In the genomic region with DNA sequence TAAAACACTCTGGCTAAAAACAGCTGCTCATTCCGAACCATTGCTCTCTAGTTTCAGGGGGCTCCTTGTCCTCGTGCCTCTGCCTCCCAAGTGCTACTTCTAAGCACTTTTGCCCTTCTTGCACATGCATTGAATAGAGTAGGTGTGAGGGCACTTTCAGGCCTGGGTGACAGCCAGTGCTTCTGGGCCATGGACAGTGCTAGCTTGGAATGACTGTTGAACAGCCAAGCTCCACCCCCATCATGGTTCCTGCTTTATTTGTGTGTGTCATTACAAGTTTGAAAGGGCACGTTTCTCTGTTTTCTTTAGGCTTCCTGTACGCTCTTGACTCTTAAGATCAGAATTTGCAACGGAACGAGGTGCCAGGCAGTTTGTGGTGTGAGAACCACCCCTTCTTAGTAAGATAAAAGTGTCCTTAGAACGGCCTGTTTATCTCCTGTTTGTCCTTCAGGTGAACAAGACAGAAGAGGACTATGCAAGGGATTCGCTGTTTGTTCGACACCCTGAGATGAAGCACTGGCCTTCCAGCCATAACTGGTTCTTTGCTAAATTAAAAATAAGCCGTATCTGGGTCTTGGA, we compare ENCODE assay signal across 18 mouse cellular contexts. TPM values are rescaled to one million over a fixed set of nuclear protein-coding genes. Genes with fewer than 3 reads are reported as not detected.
A peak's percentile ranks its signal among the peaks of the same experiment; 100 is the strongest.
DNase-seq lines count a peak whose midpoint lies in the region; ATAC-seq and TF ChIP-seq lines count a peak whose summit lies in the region.
"Had no signal": no experiment of that assay in that cellular context is flagged by ENCODE, and none has a peak within 500 bp of the region (broad histone marks: within the 10 kb centered on the region; RNA-seq: fewer than 3 reads in every experiment).

No protein-coding gene starts in this region.

- no peak overlapping the region for H3K9ac ChIP-seq in lung, postnatal 0 days (replicated peaks; ENCODE audit: low read depth)
- H3K9ac ChIP-seq in liver, embryonic 11.5 days (ENCODE audit: low read depth, low read length): peak overlapping the region; percentile 69
- no peak overlapping the region for H3K9ac ChIP-seq in hindbrain, embryonic 14.5 days
- H3K9ac ChIP-seq: embryonic facial prominence, embryonic 12.5 days; kidney, embryonic 15.5 days; neural tube, embryonic 12.5 days had no signal

- intact Hi-C loops in gastrocnemius, adult 2 months (cut with DNase I): loop anchor here (10.0 kb wide), 2 partner anchors 235 to 605 kb away; a partner anchor contains a TSS

- TF ChIP-seq CTCF in gastrocnemius, adult 2 months (IDR thresholded peaks at IDR 0.05): no peak
- TF ChIP-seq CTCF in lung, postnatal 0 days (IDR thresholded peaks at IDR 0.05): no peak

- 53% methylated on average over 10 of the region's 10 CpGs for WGBS in lung, postnatal 0 days
- 58% methylated on average over 10 of the region's 10 CpGs for WGBS in liver, embryonic 11.5 days
- WGBS in hindbrain, embryonic 14.5 days: 90% methylated on average over 10 of the region's 10 CpGs

- no peaks in the 10 kb centered on the region for H3K27me3 ChIP-seq in lung, postnatal 0 days (replicated peaks; ENCODE audit: insufficient read depth, low read length)
- H3K27me3 ChIP-seq in liver, embryonic 11.5 days (replicated peaks; ENCODE audit: control insufficient read depth, insufficient read depth, low read length): no peaks in the 10 kb centered on the region
- H3K27me3 ChIP-seq in hindbrain, embryonic 14.5 days (ENCODE audit: control insufficient read depth, insufficient read depth, low read length): peaks cover 11% of the 10 kb centered on the region; the same call in 1 of the 2 replicates
- H3K27me3 ChIP-seq: CH12.LX; kidney, embryonic 15.5 days; Patski had no signal

- TF ChIP-seq EP300 in lung, postnatal 0 days (IDR thresholded peaks at IDR 0.05): no peak

- peak; percentile 34; the same call in 1 of the 2 replicates for ATAC-seq in lung, postnatal 0 days
- no peak for ATAC-seq in liver, embryonic 11.5 days (replicated peaks; ENCODE audit: low FRiP score)
- peak; percentile 23 for ATAC-seq in megakaryocyte-erythroid progenitor cell, adult 5-6 weeks (replicated peaks; ENCODE audit: low FRiP score, low TSS enrichment, poor library complexity, severe bottlenecking)
- ATAC-seq in hindbrain, embryonic 14.5 days (ENCODE audit: low FRiP score): no peak
- ATAC-seq: inflammation-experienced regulatory T-cells, adult 6 months; Patski had no signal

- H3K4me3 ChIP-seq in gastrocnemius, adult 2 months: no peak overlapping the region
- H3K4me3 ChIP-seq in lung, postnatal 0 days (ENCODE audit: low read depth, low read length): no peak overlapping the region
- H3K4me3 ChIP-seq in liver, embryonic 11.5 days (ENCODE audit: low read depth, low read length): no peak overlapping the region
- no peak overlapping the region for H3K4me3 ChIP-seq in hindbrain, embryonic 14.5 days (replicated peaks; ENCODE audit: low read length)
- H3K4me3 ChIP-seq: embryonic facial prominence, embryonic 12.5 days; hindbrain, embryonic 10.5 days; kidney, embryonic 15.5 days; limb, embryonic 10.5 days; neural tube, embryonic 12.5 days had no signal

- H3K4me2 ChIP-seq in lung, postnatal 0 days (replicated peaks; ENCODE audit: low read depth, low read length): no peak overlapping the region
- peak overlapping the region; percentile 68 for H3K4me2 ChIP-seq in liver, embryonic 11.5 days
- H3K4me2 ChIP-seq in hindbrain, embryonic 14.5 days (replicated peaks): no peak overlapping the region
- H3K4me2 ChIP-seq: embryonic facial prominence, embryonic 12.5 days; kidney, embryonic 15.5 days; neural tube, embryonic 12.5 days had no signal

- H3K36me3 ChIP-seq in lung, postnatal 0 days (ENCODE audit: insufficient read depth, low read length): no peaks in the 10 kb centered on the region
- H3K36me3 ChIP-seq in liver, embryonic 11.5 days (ENCODE audit: control insufficient read depth, insufficient read depth, low read length): peaks cover 11% of the 10 kb centered on the region
- no peaks in the 10 kb centered on the region for H3K36me3 ChIP-seq in hindbrain, embryonic 14.5 days (replicated peaks; ENCODE audit: control insufficient read depth, insufficient read depth)
- H3K36me3 ChIP-seq: hindbrain, embryonic 10.5 days; neural tube, embryonic 12.5 days had no signal

- DNase-seq in gastrocnemius, adult 2 months: no peak
- DNase-seq in gastrocnemius, postnatal 25 days: no peak
- peak; percentile 34 for DNase-seq in lung, postnatal 0 days (ENCODE audit: low spot score)
- DNase-seq in lung, postnatal 14 days: no peak
- DNase-seq in liver, embryonic 11.5 days (ENCODE audit: low spot score): no peak
- DNase-seq in hindbrain, embryonic 14.5 days (ENCODE audit: low spot score): no peak
- DNase-seq in neural tube, embryonic 10.5 days (ENCODE audit: extremely low spot score, low spot score): no peak
- DNase-seq: cerebellum, adult 2 months had no signal

- H3K9me3 ChIP-seq in lung, postnatal 0 days (ENCODE audit: low read length): no peaks in the 10 kb centered on the region
- H3K9me3 ChIP-seq in liver, embryonic 11.5 days (ENCODE audit: control insufficient read depth, low read length): no peaks in the 10 kb centered on the region
- no peaks in the 10 kb centered on the region for H3K9me3 ChIP-seq in hindbrain, embryonic 14.5 days (ENCODE audit: control insufficient read depth, low read length)
- H3K9me3 ChIP-seq: embryonic facial prominence, embryonic 12.5 days; kidney, embryonic 15.5 days; limb, embryonic 10.5 days; neural tube, embryonic 12.5 days had no signal

- H3K4me1 ChIP-seq in lung, postnatal 0 days (ENCODE audit: insufficient read depth, low read depth, low read length): no peaks in the 10 kb centered on the region
- peaks cover 60% of the 10 kb centered on the region for H3K4me1 ChIP-seq in liver, embryonic 11.5 days (replicated peaks; ENCODE audit: control insufficient read depth, insufficient read depth, low read length)
- H3K4me1 ChIP-seq in hindbrain, embryonic 14.5 days (replicated peaks; ENCODE audit: control insufficient read depth, insufficient read depth, low read length): no peaks in the 10 kb centered on the region
- H3K4me1 ChIP-seq: neural tube, embryonic 12.5 days had no signal

- H3K27ac ChIP-seq in gastrocnemius, adult 2 months: peak overlapping the region; percentile 28; the same call in 1 of the 2 replicates
- peak overlapping the region; percentile 73 for H3K27ac ChIP-seq in lung, postnatal 0 days (ENCODE audit: low read length)
- peak overlapping the region; percentile 78 for H3K27ac ChIP-seq in liver, embryonic 11.5 days (ENCODE audit: low read depth, low read length)
- no peak overlapping the region for H3K27ac ChIP-seq in hindbrain, embryonic 14.5 days
- H3K27ac ChIP-seq: embryonic facial prominence, embryonic 12.5 days; hindbrain, embryonic 10.5 days; kidney, embryonic 15.5 days; limb, embryonic 10.5 days; neural tube, embryonic 12.5 days had no signal

RNA-seq across cellular contexts. Expression of a gene that starts 6.7 kb away (rescaled TPM):
- 10 to 100 TPM; 46.2 to 67.4 TPM for total RNA-seq in gastrocnemius, adult 2 months (2021)
- total RNA-seq in gastrocnemius, postnatal 25 days (2021): 10 to 100 TPM; 49.6 to 62.8 TPM
- polyA plus RNA-seq in lung, postnatal 0 days (2015; fragmentation: Nextera tagmentation; extraction: Ambion mirVana): 123 and 148 TPM in 2 replicates
- polyA plus RNA-seq in liver, embryonic 11.5 days (2014; fragmentation: Nextera tagmentation; extraction: Ambion mirVana): 237 and 244 TPM in 2 replicates
- total RNA-seq in megakaryocyte-erythroid progenitor cell, adult 5-6 weeks (2014; fragmentation: Nextera tagmentation): 189 and 232 TPM in 2 replicates
- total RNA-seq in megakaryocyte-erythroid progenitor cell, adult 5-6 weeks (2017): 159 and 165 TPM in 2 replicates
- polyA plus RNA-seq in hindbrain, embryonic 14.5 days (2014; fragmentation: Nextera tagmentation; extraction: Ambion mirVana): 35.2 and 36.5 TPM in 2 replicates

RNA-seq across cellular contexts. Expression of a gene that starts 18.2 kb away (rescaled TPM):
- under 1 TPM; 0.17 to 0.38 TPM for total RNA-seq in gastrocnemius, adult 2 months (2021)
- total RNA-seq in gastrocnemius, postnatal 25 days (2021): under 1 TPM; 0.43 to 0.70 TPM
- 1.3 and 1.5 TPM in 2 replicates for polyA plus RNA-seq in lung, postnatal 0 days (2015; fragmentation: Nextera tagmentation; extraction: Ambion mirVana)
- 0.77 TPM in 1 of 2 replicates, not detected in the other for polyA plus RNA-seq in liver, embryonic 11.5 days (2014; fragmentation: Nextera tagmentation; extraction: Ambion mirVana)
- total RNA-seq in megakaryocyte-erythroid progenitor cell, adult 5-6 weeks (2014; fragmentation: Nextera tagmentation): 6.2 and 8.1 TPM in 2 replicates
- 7.5 TPM in 1 of 2 replicates, not detected in the other for total RNA-seq in megakaryocyte-erythroid progenitor cell, adult 5-6 weeks (2017)
- 0.54 and 0.90 TPM in 2 replicates for polyA plus RNA-seq in hindbrain, embryonic 14.5 days (2014; fragmentation: Nextera tagmentation; extraction: Ambion mirVana)
- total RNA-seq: midbrain, postnatal 0 days had no signal

Comparison
In these comparisons a context has a peak if more than half of its experiments do, and no peak if none do; other contexts are left out.
1. ATAC-seq: peak in lung, postnatal 0 days (single experiment) and megakaryocyte-erythroid progenitor cell, adult 5-6 weeks (single experiment); none in liver, embryonic 11.5 days (single experiment) and hindbrain, embryonic 14.5 days (single experiment).